Mouse (Mus musculus): ENCODE measurements around the gene Cbx3.

GRCm38 (mm10) chr6:51432535-51433397 lies 37.4 kb upstream of the Cbx3 start, which contains the start of gene Nfe2l3:
- no peak for TF ChIP-seq CTCF (IDR thresholded peaks at IDR 0.05; ENCODE audit: low read depth, low read length)
- no peak for TF ChIP-seq EP300 (IDR thresholded peaks at IDR 0.05; ENCODE audit: insufficient read depth, low read depth, low read length)
- TF ChIP-seq POLR2A (IDR thresholded peaks at IDR 0.05; ENCODE audit: insufficient read depth, low read length): no peak

All from ES-Bruce4 (cell line).